Mouse (Mus musculus) embryonic facial prominence, embryonic 10.5 days (tissue): Measurements from ENCODE around the gene Plcg1. TPM values are rescaled to one million over a fixed set of nuclear protein-coding genes. Genes with fewer than 3 reads are reported as not detected.

Experiments used
- DNase-seq: peaks from one replicate; pipeline ENCODE4 v3.0.0-alpha.2; 2017; ENCODE audit warnings: low spot score
- H3K27ac ChIP-seq: fragments of 300-500 bp; sonication (generic); replicated peaks from 2 replicates; pipeline ENCODE4 v1.5.1; 2016; ENCODE audit warnings: mild to moderate bottlenecking
- H3K27me3 ChIP-seq: fragments of 300-500 bp; sonication (generic); replicated peaks from 2 replicates; pipeline ENCODE4 v1.6.1; 2016; ENCODE audit warnings: low read depth, mild to moderate bottlenecking; ENCODE audit not compliant: poor library complexity, severe bottlenecking
- H3K36me3 ChIP-seq: fragments of 300-500 bp; sonication (generic); replicated peaks from 2 replicates; pipeline ENCODE4 v1.6.1; 2016; ENCODE audit warnings: mild to moderate bottlenecking, moderate library complexity
- H3K4me1 ChIP-seq: fragments of 300-500 bp; sonication (generic); 2 replicates; pipeline ENCODE4 v1.6.1; 2016
- H3K4me3 ChIP-seq: fragments of 300-500 bp; sonication (generic); 2 replicates; pipeline ENCODE4 v1.5.1; 2016; ENCODE audit warnings: mild to moderate bottlenecking, moderate library complexity
- H3K9me3 ChIP-seq: fragments of 300-500 bp; sonication (generic); 2 replicates; pipeline ENCODE4 v1.6.1; 2016; ENCODE audit warnings: mild to moderate bottlenecking
- whole genome bisulfite sequencing: fragments of 180-500 bp; shearing (Covaris S2); methylation state at CpG from one replicate; pipeline ENCODE4 v1.1.7; 2016; 5-methylcytosine and 5-hydroxymethylcytosine counted together
- polyA plus RNA-seq: library from polyadenylated mRNA; unstranded; fragments of >200 nt; fragmentation: Nextera tagmentation; extraction: Ambion mirVana; gene quantifications from 2 replicates; pipeline ENCODE4 v1.2.1, GENCODE M21; 2016

Plcg1 gene
- polyA plus RNA-seq, 1 experiment from 2014 or later, result 81.8 TPM

- 92% methylated on average over 3 of the region's 3 CpGs for WGBS
- Histone ChIP-seq H3K4me3 (no peak overlapping the region), H3K4me1 (peaks cover 34% of the 10 kb centered on the region), H3K27me3 (peaks cover 8% of the 10 kb centered on the region; the same call in 1 of the 2 replicates), H3K36me3 (peaks cover 38% of the 10 kb centered on the region), H3K27ac (no peak overlapping the region), H3K9me3 (no peaks in the 10 kb centered on the region)
- no peak for DNase-seq
These were observed 2.1 kb upstream of the Plcg1 start for GRCm38 (mm10) chr2:160728972-160729371.

GRCm38 (mm10) chr2:160729436-160729835 lies 1.7 kb upstream of the Plcg1 start:
- H3K4me1 ChIP-seq, result peaks cover 39% of the 10 kb centered on the region
- H3K27me3 ChIP-seq, result peaks cover 8% of the 10 kb centered on the region; the same call in 1 of the 2 replicates
- no peaks in the 10 kb centered on the region for H3K9me3 ChIP-seq
- H3K27ac ChIP-seq, result no peak overlapping the region
- DNase-seq, result no peak
- 82% methylated on average over 2 of the region's 2 CpGs for WGBS
- H3K36me3 ChIP-seq, result peaks cover 38% of the 10 kb centered on the region
- H3K4me3 ChIP-seq, result no peak overlapping the region

DNA sequence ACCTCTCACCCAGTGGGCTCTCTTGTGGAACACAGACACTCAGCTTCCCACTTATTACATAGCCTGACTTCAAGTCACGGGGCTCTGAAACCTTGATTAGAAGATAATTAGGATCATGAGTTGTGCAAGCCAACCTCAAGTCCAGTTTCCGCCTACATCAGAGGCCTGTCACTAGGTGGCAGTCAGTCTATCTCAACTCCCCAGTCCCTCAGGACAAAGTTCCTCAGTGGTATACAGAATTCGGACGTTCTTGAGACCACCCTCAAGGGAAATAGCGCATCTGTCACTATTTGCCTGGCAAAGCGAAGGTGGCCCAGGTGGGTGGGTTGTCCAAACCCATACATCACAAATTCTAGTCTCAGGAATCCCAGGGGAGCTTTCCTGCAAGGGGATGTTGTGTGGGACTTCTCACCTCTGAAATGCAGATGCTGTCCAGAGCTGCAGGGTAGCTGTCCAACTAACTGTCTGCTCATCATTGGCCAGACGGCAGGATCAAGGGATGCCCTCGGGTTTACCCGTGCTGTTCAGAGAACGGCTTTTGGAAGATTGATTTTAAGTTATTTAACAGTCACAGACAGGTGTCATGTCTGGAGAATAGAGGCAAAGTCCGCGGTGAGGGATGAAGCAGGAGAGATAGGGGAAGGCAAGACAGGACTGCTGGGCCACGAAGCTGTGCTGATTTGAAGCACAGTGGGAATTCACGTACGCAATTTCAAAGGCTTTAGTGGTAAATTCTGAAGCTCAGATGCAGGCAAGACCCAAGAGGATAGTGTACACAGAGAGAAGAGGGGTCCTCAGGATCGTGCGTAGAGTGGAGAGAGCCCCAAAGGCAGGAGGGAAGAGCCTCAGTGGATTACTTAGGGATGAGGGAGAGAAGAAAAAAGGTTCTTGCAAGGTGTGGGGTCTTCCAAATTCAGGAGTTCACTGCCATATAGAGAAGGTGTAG lies 976 bp upstream of the Plcg1 start:
- WGBS, result 36% methylated on average over 17 of the region's 17 CpGs
- H3K4me3 ChIP-seq, result peak overlapping the region; percentile 95
- H3K27me3 ChIP-seq, result peaks cover 8% of the 10 kb centered on the region; the same call in 1 of the 2 replicates
- peaks cover 46% of the 10 kb centered on the region for H3K4me1 ChIP-seq
- H3K9me3 ChIP-seq, result no peaks in the 10 kb centered on the region
- no peak for DNase-seq
- no peak overlapping the region; the same call in 1 of the 2 replicates for H3K27ac ChIP-seq
- H3K36me3 ChIP-seq, result peaks cover 38% of the 10 kb centered on the region

DNA sequence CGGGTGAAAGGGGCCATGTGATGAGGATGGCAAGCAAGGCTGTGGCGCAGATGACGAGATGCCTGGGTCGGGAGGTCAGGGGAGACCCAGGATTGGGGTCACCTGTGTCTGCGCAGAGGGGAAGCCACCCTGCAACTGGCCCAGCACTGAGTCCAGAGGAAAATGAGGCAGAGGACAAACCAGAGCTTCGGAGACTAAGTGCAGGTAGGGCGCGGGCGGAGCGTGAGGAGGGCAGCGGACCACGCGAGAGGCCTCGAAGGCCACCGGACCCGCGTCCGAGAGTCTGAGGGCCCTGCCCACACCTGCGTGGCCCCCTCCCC lies 343 bp upstream of the Plcg1 start:
- 7% methylated on average over 19 of the region's 19 CpGs for WGBS
- Histone ChIP-seq H3K4me1 (peaks cover 50% of the 10 kb centered on the region), H3K27ac (peak overlapping the region; percentile 100), H3K27me3 (peaks cover 8% of the 10 kb centered on the region; the same call in 1 of the 2 replicates), H3K9me3 (no peaks in the 10 kb centered on the region), H3K4me3 (peak overlapping the region; percentile 95), H3K36me3 (peaks cover 38% of the 10 kb centered on the region)
- no peak for DNase-seq

DNA sequence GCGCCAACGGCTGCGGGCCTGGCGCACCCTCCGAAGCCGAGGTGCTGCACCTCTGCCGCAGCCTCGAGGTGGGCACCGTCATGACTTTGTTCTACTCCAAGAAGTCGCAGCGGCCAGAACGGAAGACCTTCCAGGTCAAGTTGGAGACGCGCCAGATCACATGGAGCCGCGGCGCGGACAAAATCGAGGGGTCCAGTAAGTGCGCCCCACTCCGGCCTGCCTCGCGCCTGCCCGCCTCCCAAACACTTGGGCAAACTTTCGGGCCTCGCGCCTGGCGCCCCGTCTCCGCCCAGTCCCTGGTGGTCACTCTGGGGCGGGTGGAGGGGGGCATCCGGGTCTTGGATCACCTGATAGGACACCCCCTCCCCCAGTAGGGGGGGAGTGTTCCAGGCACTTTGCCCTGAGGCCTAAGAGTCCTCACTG lies 750 bp downstream of the Plcg1 start:
- WGBS, result under 1% methylated on average over 32 of the region's 32 CpGs

DNA sequence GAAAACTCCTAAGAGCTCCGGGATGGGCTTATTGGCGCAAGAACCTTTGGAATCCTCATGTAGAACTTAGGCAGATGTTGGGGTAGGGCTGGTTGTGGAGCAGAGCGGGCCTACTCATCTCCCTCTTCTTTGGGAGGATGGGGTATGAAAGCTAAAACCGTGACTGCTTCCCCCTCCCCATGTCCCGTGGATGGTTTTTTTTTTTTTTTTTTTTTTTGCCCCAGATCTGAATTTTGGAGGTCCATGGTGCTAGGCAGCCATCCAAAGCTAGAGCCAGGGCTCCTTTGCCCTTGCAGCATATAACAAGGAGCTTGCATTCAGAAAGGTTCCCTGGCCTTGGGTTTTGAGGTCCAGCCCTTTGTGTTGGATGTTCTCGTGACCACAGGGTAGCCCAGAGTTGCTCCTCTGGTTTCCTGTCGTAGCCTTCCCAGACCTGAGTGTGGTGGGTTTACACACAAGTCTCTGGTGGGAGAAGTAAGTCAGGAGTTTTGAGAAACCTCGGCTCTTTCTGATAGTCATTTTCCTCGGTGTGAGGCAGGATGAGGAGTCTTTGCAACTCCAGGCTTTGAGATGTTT lies 1.4 kb downstream of the Plcg1 start:
- Histone ChIP-seq H3K4me3 (peak overlapping the region; percentile 95), H3K27ac (peak overlapping the region; percentile 100), H3K9me3 (no peaks in the 10 kb centered on the region), H3K36me3 (peaks cover 47% of the 10 kb centered on the region), H3K4me1 (peaks cover 55% of the 10 kb centered on the region), H3K27me3 (peaks cover 8% of the 10 kb centered on the region; the same call in 1 of the 2 replicates)
- DNase-seq, result no peak
- 48% methylated on average over 9 of the region's 9 CpGs for WGBS

More for the DNA sequence above, 750 bp downstream of the Plcg1 start:
- Histone ChIP-seq H3K27me3 (peaks cover 8% of the 10 kb centered on the region; the same call in 1 of the 2 replicates), H3K36me3 (peaks cover 41% of the 10 kb centered on the region), H3K27ac (peak overlapping the region; percentile 100), H3K4me1 (peaks cover 55% of the 10 kb centered on the region), H3K4me3 (peak overlapping the region; percentile 95), H3K9me3 (no peaks in the 10 kb centered on the region)
- DNase-seq, result peak; percentile 77

DNA sequence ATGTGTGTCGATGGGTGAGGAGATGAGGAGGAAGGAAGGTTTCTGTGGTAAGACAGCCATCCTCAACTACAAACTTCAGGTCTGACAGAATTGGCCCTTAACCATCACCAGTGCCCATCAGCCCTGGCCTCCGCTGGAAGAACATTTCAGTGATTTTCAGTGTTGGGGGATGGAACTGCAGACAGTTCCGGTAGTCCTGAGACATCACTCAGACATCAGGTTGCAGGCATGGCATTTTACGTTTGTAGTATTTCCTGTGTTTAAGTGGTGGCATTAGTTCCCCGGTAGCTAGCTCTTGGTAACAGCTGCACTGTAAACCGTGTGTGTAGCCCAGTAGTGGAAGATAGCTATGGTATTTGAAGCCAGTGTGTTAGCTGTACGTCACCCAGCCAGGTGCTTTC lies 2.0 kb downstream of the Plcg1 start:
- Histone ChIP-seq H3K36me3 (peaks cover 54% of the 10 kb centered on the region), H3K4me3 (peak overlapping the region; percentile 95), H3K27me3 (peaks cover 8% of the 10 kb centered on the region; the same call in 1 of the 2 replicates), H3K9me3 (no peaks in the 10 kb centered on the region), H3K27ac (no peak overlapping the region), H3K4me1 (peaks cover 57% of the 10 kb centered on the region)
- 65% methylated on average over 7 of the region's 7 CpGs for WGBS
- no peak for DNase-seq

GRCm38 (mm10) chr2:160734331-160734730 lies 3.2 kb downstream of the Plcg1 start:
- peaks cover 69% of the 10 kb centered on the region for H3K4me1 ChIP-seq
- H3K9me3 ChIP-seq, result no peaks in the 10 kb centered on the region
- H3K36me3 ChIP-seq, result peaks cover 66% of the 10 kb centered on the region
- no peak for DNase-seq
- peaks cover 8% of the 10 kb centered on the region; the same call in 1 of the 2 replicates for H3K27me3 ChIP-seq
- 85% methylated on average over 3 of the region's 3 CpGs for WGBS
- no peak overlapping the region for H3K27ac ChIP-seq
- H3K4me3 ChIP-seq, result peak overlapping the region; percentile 95; the same call in 1 of the 2 replicates

DNA sequence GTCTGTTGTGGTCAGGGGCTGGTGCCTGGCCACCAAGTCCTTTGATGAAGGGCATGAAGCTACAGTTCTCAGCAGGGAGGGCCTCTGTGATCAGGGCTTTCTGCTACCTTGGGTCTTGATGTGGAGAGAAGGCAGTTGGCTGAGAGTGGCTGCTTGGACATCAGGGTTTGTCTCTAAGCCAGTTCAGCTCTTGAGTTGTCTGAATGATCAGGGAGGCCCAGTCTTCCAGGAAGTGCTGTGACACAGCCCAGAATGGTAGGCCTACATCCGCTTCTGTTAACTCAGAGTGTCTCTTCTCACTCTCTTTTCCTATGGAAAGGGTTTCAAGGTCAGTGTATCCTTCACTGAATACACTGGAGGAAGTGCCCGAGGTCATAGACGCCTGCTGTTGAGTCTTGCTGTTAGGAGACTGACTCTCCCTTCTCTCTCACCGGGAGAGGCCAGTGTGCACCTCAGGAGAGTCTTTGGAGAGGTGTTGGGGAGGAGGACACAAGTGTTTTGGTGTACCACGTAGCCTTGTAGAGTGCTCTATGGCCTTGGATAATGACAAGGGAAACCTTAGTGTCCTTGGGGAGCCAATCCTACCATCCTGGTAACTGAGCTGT lies 4.7 kb downstream of the Plcg1 start:
- Histone ChIP-seq H3K27me3 (no peaks in the 10 kb centered on the region), H3K4me3 (no peak overlapping the region; the same call in 1 of the 2 replicates), H3K4me1 (peaks cover 71% of the 10 kb centered on the region), H3K9me3 (no peaks in the 10 kb centered on the region), H3K36me3 (peaks cover 80% of the 10 kb centered on the region), H3K27ac (no peak overlapping the region)
- DNase-seq, result no peak
- 89% methylated on average over 5 of the region's 5 CpGs for WGBS

- no peak overlapping the region for H3K4me3 ChIP-seq
- H3K27me3 ChIP-seq, result no peaks in the 10 kb centered on the region
- H3K36me3 ChIP-seq, result peaks cover 87% of the 10 kb centered on the region
- no peak for DNase-seq
- 91% methylated on average over 3 of the region's 3 CpGs for WGBS
- H3K9me3 ChIP-seq, result no peaks in the 10 kb centered on the region
- H3K27ac ChIP-seq, result no peak overlapping the region
- peaks cover 74% of the 10 kb centered on the region for H3K4me1 ChIP-seq
These were observed 5.4 kb downstream of the Plcg1 start for GRCm38 (mm10) chr2:160736466-160736865.

GRCm38 (mm10) chr2:160738354-160738753 lies 7.3 kb downstream of the Plcg1 start:
- H3K4me3 ChIP-seq, result no peak overlapping the region
- H3K36me3 ChIP-seq, result peaks cover 99% of the 10 kb centered on the region
- H3K9me3 ChIP-seq, result no peaks in the 10 kb centered on the region
- DNase-seq, result no peak
- H3K27ac ChIP-seq, result no peak overlapping the region
- no peaks in the 10 kb centered on the region for H3K27me3 ChIP-seq
- 83% methylated on average over 5 of the region's 5 CpGs for WGBS
- H3K4me1 ChIP-seq, result peaks cover 61% of the 10 kb centered on the region

DNA sequence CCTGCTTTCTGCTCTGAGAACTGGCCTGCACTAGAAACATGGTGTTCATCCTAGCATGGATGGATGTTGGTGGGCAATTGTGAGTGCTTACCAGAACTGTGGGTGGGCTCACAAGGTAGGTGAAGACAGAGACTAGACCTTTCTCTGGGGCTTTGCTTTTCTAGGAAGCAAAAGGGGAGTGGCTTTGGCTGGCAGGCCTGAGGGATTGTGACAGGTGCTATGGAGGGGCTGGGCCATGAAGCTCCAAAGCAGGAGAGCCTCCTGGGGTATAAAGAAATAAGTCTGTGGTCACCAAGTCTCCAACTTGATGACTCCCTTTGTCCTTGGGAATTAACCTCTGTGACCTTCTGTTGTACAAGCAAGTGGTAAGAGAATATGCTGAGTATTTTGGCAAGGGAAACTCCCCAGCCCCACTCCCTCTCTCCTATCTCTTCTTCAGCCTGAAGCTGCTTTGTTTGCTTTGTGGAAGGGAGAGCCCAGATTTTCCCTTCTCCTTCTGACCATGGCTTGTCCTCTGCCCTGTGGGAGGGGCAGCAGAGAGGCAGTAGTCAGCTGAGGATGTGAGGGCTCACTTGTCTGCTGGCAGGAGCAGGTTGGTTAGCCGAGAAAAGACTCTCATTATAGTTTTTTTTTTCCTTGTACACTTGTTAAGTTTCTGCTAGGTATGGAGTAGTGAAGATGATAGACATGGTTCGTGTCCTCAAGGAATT lies 8.7 kb downstream of the Plcg1 start:
- WGBS, result 66% methylated on average over 2 of the region's 2 CpGs
- H3K36me3 ChIP-seq, result peaks cover 97% of the 10 kb centered on the region
- no peaks in the 10 kb centered on the region for H3K27me3 ChIP-seq
- no peak overlapping the region for H3K4me3 ChIP-seq
- peaks cover 47% of the 10 kb centered on the region for H3K4me1 ChIP-seq
- DNase-seq, result no peak
- H3K9me3 ChIP-seq, result no peaks in the 10 kb centered on the region
- H3K27ac ChIP-seq, result no peak overlapping the region
